Mouse (Mus musculus): ENCODE results near the gene Ccdc181.
A peak's percentile ranks its signal among the peaks of the same experiment; 100 is the strongest.
"Not testable (repeated sequence)": the region's sequence is repeated elsewhere in the genome, so short reads cannot be mapped to it uniquely, and the experiment has no call there.

Gene Ccdc181

DNA sequence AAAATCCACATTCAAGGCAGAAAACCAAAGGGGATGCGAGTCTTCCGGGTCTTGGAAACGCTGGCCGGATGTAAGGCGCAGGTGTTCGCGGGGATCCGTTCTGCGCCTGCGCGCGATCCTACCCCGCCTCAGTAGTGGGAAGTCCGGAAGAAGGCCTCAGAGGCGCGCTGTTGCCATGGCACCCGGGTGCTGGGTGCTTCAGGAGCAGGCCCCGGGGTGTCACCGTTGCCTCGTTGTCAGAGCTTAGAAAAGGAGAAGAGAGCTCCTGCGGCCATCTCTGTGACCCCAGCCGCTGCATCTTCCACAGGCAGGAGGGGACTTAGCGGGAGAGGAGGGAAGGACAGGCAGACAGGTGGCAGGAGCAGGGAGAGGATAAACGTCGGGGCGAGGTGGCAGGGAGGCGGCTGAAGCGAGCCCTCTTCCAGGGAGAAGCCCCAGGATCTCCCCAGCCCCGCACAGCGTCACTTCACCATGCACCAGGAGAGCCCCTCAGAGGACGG, at the start of gene Ccdc181:
TSS of gene Ccdc181 (plus strand) at position 131 of the 500 bp plus-strand sequence.
- peak; percentile 94 to 96 for DNase-seq

DNA sequence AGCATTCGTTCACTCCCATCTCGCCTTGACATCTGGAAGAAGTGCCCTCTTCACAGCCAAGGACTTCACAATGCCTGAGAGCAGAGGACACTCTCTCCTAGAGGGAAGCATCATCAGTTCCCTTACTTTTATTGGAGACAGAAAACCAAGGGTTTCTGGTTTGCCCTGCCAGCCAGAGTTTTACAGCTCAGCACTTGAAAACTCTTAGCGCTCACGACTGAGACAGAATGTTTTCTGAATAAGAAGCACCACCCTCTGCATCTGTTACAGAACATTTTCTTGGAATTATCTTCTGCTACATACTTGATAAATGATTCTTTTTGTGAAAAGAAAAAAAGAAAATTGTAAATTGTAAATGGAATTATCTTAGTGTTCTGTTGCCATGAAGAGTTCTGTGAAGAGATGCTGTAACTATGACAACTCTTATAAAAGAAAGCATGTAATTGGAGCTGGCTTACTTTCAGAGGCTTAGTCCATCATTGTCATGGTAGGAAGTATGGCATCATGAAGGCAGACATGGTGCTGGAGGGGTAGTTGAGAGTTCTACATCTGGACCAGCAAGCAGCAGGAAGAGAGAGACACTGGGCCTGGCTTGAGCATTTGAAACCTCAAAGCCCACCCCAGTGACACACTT, 43.3 kb upstream of the Ccdc181 start:
- not testable (repeated sequence) for DNase-seq

DNA sequence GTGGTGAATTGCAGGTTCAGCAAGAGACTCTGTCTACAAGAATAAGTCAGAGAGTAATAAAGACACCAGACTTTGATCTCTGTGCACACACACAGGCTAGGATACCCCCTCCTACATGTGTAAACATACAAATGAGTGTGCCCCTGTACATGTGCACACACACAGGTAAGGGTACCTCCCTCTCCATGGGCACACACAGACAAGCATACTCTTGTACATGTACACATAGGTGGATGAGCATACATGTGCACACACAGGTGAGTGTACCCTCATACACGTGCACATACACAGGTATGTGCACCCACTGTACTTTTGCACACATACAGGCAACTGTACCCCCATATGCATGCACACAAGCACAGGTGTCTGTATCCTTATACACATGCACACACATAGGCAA, 41.9 kb upstream of the Ccdc181 start:
- no peak for DNase-seq

DNA sequence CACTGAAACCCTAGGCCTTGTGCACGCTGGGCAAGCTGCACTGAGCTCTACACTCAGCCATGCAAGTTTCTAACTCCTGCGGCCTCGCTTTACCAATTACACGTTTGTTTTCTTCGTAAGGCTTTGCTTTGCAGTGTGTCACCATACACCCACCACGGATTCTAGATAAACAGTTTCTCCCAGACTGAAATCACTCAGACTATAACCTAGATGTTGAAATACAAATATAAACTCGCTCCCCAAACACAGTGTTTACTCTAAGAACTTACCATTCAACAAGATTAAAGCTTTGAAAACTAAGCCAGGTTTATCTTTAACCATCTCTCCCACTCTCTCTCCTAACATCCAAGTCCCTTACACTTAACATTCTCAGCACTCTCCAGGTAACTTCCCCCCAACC, 40.3 kb upstream of the Ccdc181 start:
- DNase-seq, result no peak

DNA sequence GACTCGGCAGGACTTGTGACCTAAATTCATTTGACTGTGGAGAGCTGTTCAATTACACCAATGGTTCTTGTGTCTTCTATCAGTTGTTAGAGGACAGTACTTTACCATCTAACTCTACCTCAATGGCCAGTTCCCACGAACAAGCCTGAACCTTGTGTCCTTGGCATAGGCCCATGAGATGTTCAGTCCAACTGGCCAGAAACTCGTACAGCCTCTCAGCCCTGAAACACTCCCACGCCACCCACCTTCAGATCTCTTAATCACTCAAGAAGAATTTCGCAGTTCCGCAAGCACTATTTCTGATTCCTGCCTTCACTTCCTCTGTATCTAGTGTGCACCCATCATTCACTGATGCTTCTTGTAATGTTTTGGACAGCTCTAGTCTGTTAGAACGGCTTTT, 39.3 kb upstream of the Ccdc181 start:
- peak; percentile 54 to 56 for DNase-seq

DNA sequence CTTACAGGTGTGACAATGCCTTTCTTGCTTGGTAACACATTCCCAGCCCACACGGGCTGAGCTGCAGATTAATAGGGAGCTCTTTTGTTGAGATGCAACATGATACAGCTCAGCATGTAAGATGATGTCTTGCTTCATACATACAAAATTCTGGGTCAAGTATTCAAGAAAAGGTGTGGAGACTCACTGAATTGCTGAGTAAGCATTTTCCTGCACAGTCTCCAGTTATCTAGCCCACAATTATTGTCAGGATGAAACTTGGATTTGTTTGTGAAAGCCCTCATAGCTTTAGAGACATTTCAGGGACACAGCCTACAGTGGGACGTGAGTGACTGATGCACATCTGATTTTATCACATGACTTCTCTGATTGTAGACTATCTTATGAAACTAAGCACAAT, 33.9 kb upstream of the Ccdc181 start:
- no peak for DNase-seq

DNA sequence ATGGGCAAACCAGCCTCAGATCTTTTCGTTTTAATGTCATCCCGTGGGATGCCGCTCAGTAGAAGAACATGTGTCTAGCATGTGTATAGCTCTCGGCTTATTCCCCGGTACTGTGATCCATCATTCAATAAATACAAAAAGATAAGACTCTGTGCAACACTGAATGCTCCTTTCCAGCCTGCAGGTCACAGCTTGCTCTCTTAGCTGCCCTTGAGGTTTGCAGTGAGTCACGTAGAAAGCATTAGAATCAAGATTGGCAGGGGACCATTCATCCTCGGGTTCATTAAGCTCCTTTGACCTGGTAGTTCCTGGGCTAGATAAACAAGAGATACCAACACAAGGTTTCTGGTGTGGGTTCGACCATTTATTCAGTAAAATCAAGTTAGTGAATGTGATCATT, 32.6 kb upstream of the Ccdc181 start:
- no peak for DNase-seq

DNA sequence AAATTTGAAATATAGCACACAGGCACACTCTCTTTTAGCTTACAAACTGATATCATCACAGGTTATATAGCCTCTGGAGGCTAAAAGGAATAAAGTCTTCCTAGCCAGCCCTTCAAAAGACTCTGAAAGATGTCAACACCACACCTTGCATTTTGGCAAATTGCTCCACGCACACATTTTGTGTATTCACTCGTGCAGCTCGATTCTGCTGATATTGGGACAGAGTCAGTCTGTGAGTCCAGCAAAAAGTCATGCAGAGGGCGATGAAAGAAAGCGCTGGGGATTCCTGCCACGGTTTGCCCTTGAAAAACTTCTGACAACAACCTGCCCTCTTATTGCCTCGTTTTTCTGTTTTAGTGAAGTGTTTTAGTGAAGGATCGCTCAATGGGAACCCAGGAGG, 27.9 kb upstream of the Ccdc181 start:
- no peak for DNase-seq

DNA sequence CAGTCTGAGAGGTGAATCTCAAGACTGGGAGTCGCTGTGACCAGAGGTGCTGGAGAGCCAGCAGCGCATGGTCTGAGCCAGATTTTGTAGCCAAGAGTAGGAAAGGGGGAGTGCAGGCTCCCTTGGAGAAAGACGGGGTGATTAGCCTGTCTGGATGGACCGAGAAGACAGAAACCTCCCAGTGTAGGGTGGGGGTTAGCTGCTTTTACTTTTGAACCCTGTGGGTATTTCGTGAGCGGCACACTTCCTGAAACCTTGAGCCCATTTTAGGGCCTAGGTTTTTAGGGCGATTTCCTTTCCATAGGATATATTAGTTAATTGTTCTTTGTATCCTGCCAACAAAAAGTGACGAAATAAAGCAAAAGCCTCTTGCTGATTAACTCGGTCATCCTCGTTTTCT, 27.4 kb upstream of the Ccdc181 start:
- peak in 1 of 2 experiments; percentile 20 for DNase-seq

DNA sequence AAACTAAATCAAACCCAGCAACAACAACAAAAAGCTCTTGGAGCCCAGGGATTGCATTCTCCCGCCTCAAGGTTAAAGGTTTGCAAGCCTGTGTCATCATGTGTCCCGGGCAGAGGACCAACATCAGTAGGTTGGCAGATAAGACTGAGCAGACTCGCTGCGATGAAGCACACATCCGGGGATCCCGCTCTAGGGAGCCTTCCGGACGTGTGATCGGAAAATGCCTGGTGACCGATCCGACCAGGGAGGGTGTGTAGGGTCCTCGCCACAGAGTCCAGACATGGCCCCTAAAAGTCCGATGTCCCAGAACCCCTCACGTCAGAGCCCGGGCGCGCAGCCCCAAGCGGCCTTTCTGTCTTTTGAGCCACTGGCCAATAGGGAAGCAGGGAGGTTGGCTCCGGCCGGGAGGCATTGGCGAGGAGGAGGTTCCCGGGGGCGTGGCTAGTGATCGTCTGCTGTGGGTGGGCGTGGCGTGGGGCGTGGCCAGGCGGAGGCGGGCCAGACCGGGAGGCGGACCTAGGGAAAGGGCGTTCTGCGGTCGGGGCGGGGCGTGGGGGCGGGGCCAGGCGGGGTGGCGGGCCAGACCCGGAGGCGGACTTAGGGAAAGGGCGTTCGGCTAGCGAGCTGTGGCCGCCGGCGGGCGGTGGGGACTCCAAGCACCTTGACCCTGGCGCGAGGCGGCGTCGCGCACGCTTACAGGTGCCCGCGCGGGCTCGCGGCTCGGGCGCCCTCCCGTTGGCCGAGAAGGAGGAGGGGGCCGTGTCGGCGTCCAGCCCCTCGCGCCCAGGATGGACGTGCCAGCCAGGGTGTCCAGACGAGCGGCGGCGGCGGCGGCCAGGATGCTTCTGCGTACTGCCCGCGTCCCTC, 26.7 kb upstream of the Ccdc181 start, which contains the start of gene Slc19a2:
TSS of gene Slc19a2 (plus strand) at position 582 of the 867 bp plus-strand sequence.
- peak; percentile 98 to 100 for DNase-seq

DNA sequence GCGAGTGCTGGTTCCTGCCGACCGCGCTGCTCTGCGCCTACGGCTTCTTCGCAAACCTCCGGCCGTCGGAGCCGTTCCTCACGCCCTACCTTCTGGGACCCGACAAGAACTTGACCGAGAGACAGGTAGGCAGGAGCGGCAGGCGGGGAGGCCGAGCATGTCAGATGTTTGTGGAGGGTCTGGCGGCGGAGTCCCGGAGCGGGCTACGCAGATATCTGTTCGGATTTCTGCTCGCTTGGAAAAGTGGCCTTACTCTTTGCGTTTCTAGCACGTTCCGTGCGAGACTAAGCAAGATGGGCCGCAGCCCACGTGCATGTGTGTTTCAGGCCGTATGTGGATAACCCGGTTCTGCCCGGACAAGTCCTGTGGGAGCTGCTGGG, 26.1 kb upstream of the Ccdc181 start:
- no peak for DNase-seq

DNA sequence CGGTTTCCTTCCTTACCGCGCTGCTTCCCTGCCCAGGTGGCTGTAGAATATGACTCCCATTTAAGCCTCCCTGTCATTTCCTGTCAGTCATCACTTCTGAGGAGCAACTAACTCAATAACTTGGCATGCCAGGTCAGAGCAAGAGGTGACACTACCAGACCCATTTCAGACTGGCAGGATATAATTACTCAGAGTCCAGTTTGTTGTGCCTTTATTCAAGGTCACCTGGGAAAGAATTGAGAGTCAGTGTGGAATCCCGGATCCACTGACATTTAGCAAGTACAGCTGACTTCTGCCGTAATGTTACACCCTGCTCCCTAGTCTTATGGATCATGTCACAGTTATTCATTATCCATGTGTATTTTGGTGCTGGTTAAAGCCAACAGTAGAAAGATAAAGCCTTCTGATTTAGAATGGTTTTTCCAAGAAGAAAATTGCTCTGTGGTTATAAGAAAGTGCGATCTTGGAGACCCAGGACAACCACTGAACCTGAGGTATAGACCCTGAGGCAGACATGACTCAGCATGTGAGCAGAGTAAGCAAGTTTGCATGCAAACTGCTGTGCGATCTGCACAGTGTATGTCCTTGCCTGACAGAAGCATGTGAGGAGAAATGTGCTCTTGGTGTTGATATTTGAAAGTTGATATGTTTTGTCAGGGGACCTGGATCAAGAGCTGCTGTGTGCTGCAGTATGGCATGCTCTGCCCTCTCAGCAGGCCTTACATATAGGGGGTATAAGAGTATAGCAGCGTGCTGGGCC, 24.8 kb upstream of the Ccdc181 start:
- no peak for DNase-seq

DNA sequence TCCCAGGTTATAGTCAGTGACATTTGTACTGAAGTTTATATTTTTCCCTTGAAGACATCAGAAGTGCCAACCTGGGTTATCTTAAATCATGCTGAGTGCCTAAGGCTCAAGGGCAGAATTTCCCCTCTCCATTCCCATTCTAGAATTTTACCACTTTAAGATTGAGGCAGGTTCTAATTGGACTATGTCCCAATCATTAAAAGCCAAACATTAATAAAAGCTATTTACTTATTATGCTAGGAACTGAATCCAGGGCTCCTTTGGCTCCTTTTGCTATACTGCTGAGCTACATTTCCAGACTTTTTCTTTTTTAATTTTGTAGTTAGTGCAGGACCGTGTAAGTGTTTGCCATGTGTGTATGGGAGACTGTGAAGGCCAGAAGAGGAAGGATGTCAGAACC, 23.9 kb upstream of the Ccdc181 start:
- no peak for DNase-seq

DNA sequence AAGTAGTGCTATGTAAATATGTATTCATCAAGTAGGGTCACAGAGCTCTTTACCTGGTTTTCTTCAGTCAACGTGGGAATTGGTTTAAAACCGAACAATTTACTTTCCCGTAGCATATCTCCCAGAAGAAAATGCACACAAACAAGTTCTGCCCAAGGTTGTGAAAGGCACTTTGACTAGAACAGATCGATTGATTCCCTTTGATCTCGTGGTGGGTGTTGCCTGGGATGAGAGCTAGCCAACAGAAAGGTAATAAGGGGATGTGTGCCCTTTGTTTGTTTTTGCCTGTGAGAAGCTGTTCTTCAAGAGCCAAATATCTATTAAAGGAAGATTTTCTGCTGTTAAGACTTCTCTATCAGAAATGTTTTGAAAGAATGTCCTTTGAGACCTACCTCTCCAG, 22.8 kb upstream of the Ccdc181 start:
- no peak for DNase-seq

DNA sequence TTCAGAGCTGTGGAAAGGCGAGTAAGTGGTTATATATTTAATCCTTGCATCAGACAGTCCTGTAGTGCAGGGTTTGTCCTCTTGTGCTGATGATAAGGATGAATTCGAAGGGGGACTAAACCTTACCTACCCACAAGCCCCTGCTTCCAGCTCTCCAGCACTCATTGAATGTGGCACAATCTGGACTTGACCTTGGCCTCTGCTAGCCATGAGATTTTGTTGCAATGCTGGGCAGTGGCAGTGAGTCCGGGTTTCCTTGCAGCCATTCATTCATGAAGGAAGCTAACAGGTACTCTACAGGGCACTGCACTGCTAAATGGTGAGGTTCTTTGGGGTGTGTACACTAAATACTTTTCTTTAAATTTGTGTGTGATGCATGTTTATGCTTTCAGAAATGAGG, 20.5 kb upstream of the Ccdc181 start:
- DNase-seq, result no peak

DNA sequence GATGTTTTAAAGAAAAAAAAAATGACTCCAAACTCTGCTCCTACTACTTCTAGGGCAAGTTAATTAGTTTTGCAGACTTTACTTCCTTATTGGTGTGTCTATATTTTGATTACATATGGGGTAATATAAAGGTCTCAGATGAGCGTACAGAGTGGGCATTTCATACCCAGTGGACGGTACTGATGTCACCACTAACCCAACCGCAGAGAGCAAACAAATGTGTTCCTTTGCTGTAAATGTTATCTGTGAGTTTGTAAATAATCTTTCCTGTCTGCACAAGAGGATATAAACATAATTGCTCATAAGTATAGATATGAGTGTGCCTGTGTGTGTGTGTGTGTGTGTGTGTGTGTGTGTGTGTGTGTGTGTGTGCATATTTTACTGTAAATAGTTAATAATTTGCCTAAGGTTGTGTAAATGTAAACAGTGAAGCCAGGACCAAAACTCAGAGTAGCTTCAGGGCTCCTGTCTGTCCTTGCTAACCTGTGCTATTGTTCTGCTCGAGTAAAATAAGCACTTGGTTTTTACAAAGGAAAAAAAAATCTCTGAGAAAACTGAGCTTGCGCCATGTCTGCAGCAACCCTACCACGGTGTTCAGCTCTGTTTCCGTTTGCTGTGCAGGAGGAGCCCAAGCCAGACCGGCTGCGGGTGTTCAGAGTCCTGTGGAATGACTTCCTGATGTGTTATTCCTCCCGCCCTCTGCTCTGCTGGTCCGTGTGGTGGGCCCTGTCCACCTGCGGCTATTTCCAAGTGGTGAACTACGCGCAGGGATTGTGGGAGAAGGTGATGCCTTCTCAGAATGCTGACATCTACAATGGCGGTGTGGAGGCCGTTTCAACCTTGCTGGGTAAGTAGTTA, 15.0 kb upstream of the Ccdc181 start:
- no peak for DNase-seq

DNA sequence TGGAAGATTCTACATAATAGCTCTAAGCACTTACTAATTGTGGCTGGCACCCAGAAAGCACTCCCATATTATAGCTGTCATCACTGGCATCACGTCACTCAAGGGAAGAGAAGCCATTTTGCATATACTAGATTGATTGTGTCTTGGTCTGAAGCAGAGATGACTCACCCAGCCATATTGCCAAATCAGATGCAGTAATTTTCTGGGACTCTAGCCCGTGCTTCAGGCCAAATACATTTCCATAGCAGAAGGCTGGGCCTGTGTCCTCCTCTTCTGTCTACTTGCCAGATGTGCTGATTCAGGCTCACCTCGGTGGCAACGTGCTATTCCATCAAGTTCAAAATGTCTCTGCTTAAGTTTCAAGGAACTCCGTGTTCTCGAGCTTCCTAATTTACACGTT, 13.8 kb upstream of the Ccdc181 start:
- DNase-seq, result no peak

DNA sequence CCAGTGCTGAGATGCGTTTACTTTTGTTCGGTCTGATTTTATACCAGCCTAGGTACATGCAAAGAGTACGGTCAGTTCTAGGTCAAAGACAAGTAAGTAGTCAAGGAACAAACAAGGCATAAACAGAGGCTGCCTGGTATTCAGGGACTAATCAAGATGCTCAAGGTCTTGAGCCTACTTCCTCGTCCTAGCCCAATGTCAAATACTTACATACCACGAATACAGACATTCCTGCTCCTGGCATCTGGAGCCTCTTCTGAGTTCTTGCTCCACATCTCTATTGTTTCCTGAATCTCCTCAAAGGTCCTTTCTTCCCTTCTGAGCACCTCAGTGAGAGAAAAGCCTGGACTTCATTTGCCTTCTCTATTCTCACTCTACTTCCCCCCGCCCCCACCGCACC, 4.4 kb upstream of the Ccdc181 start:
- no peak for DNase-seq

DNA sequence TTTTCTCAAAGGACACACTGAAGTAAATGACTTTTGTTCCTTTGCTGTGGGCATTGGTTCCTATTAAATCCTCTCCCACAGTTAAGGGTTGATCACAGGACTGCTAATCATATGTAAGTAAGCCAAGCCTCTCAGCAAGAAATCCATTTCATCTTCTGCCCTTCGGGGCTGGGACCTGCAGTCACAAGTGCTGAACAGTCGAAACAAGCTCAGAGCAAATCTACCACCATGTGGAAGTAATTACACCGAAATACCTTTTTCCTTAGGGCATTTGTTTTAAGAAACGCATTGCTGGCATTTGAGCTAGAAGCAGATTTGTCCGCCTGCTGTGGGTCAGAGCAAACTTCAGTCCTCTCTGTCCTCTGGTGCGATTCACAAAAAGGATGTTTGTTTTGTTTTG, 1.7 kb upstream of the Ccdc181 start:
- DNase-seq, result no peak

DNA sequence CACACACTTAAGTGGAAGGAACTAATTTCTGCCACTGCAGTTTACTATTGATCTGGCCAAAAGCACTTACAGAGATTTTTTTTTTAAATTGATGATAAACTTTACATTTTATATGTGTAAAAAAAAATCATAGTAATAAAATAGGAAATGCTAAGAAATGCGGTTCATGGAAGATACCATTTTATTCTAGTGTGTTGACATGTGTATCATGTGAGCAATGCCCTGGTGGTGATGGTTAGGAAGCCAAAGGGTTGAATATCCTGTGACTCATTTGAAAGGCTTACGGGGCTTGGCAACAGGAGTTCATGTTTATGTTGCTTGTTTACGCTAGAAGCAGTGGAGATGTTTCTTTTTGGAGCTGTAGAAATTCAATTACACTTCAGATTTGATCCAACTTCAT, 1.2 kb downstream of the Ccdc181 start:
- no peak for DNase-seq

DNA sequence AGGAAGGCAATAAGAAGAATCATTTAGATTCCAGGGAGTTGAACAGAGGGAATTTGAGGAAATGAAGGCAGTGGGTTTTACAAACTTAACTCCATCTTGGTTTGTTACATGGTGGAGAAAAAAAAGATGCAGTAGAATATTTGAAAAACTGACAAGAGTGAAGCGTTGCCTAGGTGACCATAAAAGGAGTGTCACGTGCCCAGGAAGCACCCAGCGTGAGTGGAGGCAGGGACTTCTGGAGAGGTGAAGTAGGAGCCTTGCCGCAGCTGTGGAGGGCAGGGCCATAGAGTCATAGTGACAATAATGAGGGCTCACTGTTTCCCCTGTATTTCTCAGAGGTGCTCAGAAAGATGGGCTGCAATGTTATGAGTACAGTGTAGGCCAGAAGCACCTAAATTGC, 3.9 kb downstream of the Ccdc181 start:
- no peak for DNase-seq

DNA sequence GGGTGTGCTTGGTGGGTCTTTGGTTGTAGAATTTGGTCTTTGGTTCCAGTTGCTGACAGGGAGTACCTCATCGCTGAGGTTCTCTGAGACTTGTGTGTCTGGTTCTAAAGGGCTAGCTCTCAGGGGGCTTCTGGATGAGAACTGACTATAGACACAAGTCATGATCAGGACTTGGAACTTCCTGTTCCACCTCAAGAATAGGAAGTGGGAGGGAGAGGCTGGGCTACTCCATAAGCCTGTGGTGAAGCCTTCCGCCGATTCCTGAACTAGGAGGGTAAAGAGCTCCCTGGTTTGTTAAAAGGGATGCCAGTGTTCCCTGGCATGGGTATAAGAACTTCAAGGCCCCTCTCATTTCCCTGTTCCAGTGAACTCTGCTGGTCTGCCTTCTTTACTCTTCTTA, 8.6 kb downstream of the Ccdc181 start:
- no peak for DNase-seq

DNA sequence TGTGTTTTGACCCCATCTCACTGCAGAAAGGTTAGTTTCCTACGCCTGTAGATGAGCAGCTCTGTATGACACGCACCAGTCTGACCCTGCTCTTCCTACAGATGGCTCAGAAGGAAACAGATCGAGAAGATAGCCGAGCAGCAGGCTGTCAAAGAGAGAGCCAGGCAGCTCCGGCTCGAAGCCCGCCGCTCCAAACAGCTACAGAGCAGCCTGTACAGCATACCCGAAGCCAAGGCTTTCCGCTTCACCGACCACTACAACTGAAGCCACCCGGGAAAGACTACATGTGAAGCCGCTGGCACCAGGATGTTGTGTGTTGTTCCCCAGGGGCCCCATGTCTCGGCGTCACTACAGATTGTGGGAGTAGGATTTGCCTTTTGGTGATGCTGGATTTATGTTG, 12.0 kb downstream of the Ccdc181 start:
- peak; percentile 80 to 85 for DNase-seq

All from cerebellum, postnatal 25 days (tissue).